Mouse (Mus musculus): ENCODE measurements at regions not wholly inside any gene's neighbourhood (a gene's known extent, or its start where the extent isn't known, plus 50 kb on each side); places are given as distances from the start of the nearest gene placed in this dataset.

GRCm38 (mm10) chr11:79843021-79843420 is 119.2 kb downstream of the Utp6 start:
- no peak overlapping the region for H3K4me2 ChIP-seq (replicated peaks; ENCODE audit: low read depth)

DNA sequence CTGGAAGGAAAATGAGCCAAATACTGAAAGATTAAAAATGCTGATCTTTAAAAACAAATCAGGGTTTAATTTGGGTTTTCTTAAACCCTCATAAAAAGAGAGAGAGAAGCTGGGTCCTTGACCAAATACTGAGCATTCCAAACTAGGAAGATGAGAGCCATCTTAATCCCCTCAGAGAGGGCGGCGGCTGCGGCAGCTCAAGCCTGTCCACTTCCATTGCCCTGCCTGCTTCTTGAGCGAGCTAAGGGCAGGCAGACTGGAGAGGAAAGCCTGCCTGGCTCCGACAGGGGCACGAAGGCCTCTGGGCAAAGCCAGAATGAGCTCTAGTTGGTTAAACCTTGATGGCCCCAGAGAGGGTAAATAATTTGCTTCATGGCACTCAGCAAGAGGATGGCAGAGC is 122.2 kb downstream of the Utp6 start:
- Histone ChIP-seq H3K4me1 (replicated peaks; ENCODE audit: control insufficient read depth, insufficient read depth, low read length) (no peaks in the 10 kb centered on the region), H3K27ac (ENCODE audit: low read depth, low read length) (no peak overlapping the region), H3K4me2 (replicated peaks; ENCODE audit: low read depth) (no peak overlapping the region), H3K4me3 (ENCODE audit: low read depth, low read length) (no peak overlapping the region), H3K36me3 (ENCODE audit: control insufficient read depth, insufficient read depth) (no peaks in the 10 kb centered on the region), H3K27me3 (replicated peaks; ENCODE audit: control insufficient read depth, insufficient read depth, low read length) (no peaks in the 10 kb centered on the region), H3K9me3 (ENCODE audit: control insufficient read depth) (no peaks in the 10 kb centered on the region), H3K9ac (ENCODE audit: low read depth, low read length) (no peak overlapping the region)
- no peak for TF ChIP-seq CTCF (IDR thresholded peaks at IDR 0.05; ENCODE audit: low read depth)
- WGBS: 65% methylated on average over 6 of the region's 6 CpGs
- no peak for ATAC-seq

More at GRCm38 (mm10) chr11:79843021-79843420, 119.2 kb downstream of the Utp6 start:
- no peaks in the 10 kb centered on the region for H3K27me3 ChIP-seq (replicated peaks; ENCODE audit: control insufficient read depth, insufficient read depth, low read length)
- H3K9ac ChIP-seq (ENCODE audit: low read depth, low read length): no peak overlapping the region
- no peaks in the 10 kb centered on the region for H3K4me1 ChIP-seq (replicated peaks; ENCODE audit: control insufficient read depth, insufficient read depth, low read length)
- TF ChIP-seq CTCF (IDR thresholded peaks at IDR 0.05; ENCODE audit: low read depth): no peak
- H3K9me3 ChIP-seq (ENCODE audit: control insufficient read depth): no peaks in the 10 kb centered on the region
- ATAC-seq: no peak
- no peaks in the 10 kb centered on the region for H3K36me3 ChIP-seq (ENCODE audit: control insufficient read depth, insufficient read depth)
- no peak overlapping the region for H3K4me3 ChIP-seq (ENCODE audit: low read depth, low read length)
- 45% methylated on average over 3 of the region's 3 CpGs for WGBS
- no peak overlapping the region for H3K27ac ChIP-seq (ENCODE audit: low read depth, low read length)

- no peak for TF ChIP-seq CTCF (IDR thresholded peaks at IDR 0.05; ENCODE audit: low read depth)
- no peak overlapping the region for H3K4me2 ChIP-seq (replicated peaks; ENCODE audit: low read depth)
- no peak overlapping the region for H3K9ac ChIP-seq (ENCODE audit: low read depth, low read length)
- WGBS: 53% methylated on average over 4 of the region's 4 CpGs
- H3K27me3 ChIP-seq (replicated peaks; ENCODE audit: control insufficient read depth, insufficient read depth, low read length): no peaks in the 10 kb centered on the region
- no peaks in the 10 kb centered on the region for H3K4me1 ChIP-seq (replicated peaks; ENCODE audit: control insufficient read depth, insufficient read depth, low read length)
- H3K27ac ChIP-seq (ENCODE audit: low read depth, low read length): no peak overlapping the region
- H3K4me3 ChIP-seq (ENCODE audit: low read depth, low read length): no peak overlapping the region
- no peak for ATAC-seq
- H3K36me3 ChIP-seq (ENCODE audit: control insufficient read depth, insufficient read depth): no peaks in the 10 kb centered on the region
- no peaks in the 10 kb centered on the region for H3K9me3 ChIP-seq (ENCODE audit: control insufficient read depth)
Observed at GRCm38 (mm10) chr11:79838051-79838450, 124.1 kb downstream of the Utp6 start.

DNA sequence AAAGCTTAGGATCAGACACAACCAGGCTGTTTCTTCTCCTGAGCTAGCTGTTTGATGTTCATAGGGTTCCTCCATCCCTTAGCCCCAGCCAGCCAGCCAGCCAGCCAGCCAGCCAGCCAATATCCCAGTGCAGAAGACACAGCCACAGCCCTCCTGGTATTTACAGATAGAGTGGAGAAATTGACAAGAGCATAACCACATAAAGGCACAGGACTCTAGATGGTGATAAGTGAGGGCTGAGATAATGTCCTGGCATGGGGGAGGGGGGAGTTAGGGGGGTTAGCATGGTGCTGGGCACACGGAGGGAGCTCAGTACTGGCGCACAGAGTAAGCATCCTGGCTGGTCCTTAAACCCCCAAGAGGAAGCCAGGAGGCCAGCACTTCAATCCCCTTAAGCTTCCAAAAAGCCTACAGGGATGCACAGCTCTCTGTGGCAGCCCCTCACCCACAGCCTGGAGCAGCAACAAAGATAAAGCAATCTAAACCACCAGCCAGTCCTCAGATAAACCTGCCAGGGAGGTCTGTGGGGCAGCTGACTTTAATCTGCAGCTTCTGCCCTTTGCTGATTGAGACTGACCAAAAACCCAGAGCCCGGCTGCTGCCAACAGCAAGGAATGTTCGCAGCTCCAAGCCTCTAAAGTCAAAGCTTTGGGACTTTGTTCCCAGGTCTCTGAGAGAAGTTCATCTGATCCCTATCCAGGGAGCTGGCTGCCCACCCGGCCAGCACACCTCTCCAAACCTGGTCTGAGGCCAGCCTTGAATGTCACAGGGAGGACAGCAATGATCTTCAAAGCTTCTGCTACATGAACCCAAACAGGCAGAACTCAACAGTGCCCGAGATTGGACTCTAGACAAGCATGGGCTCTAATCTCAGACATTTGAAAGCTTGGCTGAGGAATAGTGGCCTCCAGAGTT is 124.9 kb downstream of the Utp6 start:
- Histone ChIP-seq H3K9me3 (ENCODE audit: control insufficient read depth) (no peaks in the 10 kb centered on the region), H3K27me3 (replicated peaks; ENCODE audit: control insufficient read depth, insufficient read depth, low read length) (no peaks in the 10 kb centered on the region), H3K36me3 (ENCODE audit: control insufficient read depth, insufficient read depth) (no peaks in the 10 kb centered on the region), H3K4me2 (replicated peaks; ENCODE audit: low read depth) (no peak overlapping the region), H3K9ac (ENCODE audit: low read depth, low read length) (no peak overlapping the region), H3K4me1 (replicated peaks; ENCODE audit: control insufficient read depth, insufficient read depth, low read length) (no peaks in the 10 kb centered on the region), H3K27ac (ENCODE audit: low read depth, low read length) (no peak overlapping the region), H3K4me3 (ENCODE audit: low read depth, low read length) (no peak overlapping the region)
- no peak for TF ChIP-seq CTCF (IDR thresholded peaks at IDR 0.05; ENCODE audit: low read depth)
- WGBS: 54% methylated on average over 6 of the region's 6 CpGs
- ATAC-seq: no peak

- Histone ChIP-seq H3K27ac (ENCODE audit: low read depth, low read length) (no peak overlapping the region), H3K9ac (ENCODE audit: low read depth, low read length) (no peak overlapping the region), H3K36me3 (ENCODE audit: control insufficient read depth, insufficient read depth) (no peaks in the 10 kb centered on the region), H3K27me3 (replicated peaks; ENCODE audit: control insufficient read depth, insufficient read depth, low read length) (no peaks in the 10 kb centered on the region), H3K4me1 (replicated peaks; ENCODE audit: control insufficient read depth, insufficient read depth, low read length) (no peaks in the 10 kb centered on the region), H3K4me2 (replicated peaks; ENCODE audit: low read depth) (no peak overlapping the region), H3K9me3 (ENCODE audit: control insufficient read depth) (no peaks in the 10 kb centered on the region), H3K4me3 (ENCODE audit: low read depth, low read length) (no peak overlapping the region)
- 88% methylated on average over 7 of the region's 7 CpGs for WGBS
- no peak for ATAC-seq
- TF ChIP-seq CTCF (IDR thresholded peaks at IDR 0.05; ENCODE audit: low read depth): no peak
Observed at GRCm38 (mm10) chr11:79835873-79836272, 126.3 kb downstream of the Utp6 start.

- Histone ChIP-seq H3K9ac (ENCODE audit: low read depth, low read length) (no peak overlapping the region), H3K4me2 (replicated peaks; ENCODE audit: low read depth) (no peak overlapping the region), H3K36me3 (ENCODE audit: control insufficient read depth, insufficient read depth) (no peaks in the 10 kb centered on the region), H3K4me1 (replicated peaks; ENCODE audit: control insufficient read depth, insufficient read depth, low read length) (no peaks in the 10 kb centered on the region), H3K4me3 (ENCODE audit: low read depth, low read length) (no peak overlapping the region), H3K27me3 (replicated peaks; ENCODE audit: control insufficient read depth, insufficient read depth, low read length) (no peaks in the 10 kb centered on the region), H3K9me3 (ENCODE audit: control insufficient read depth) (no peaks in the 10 kb centered on the region), H3K27ac (ENCODE audit: low read depth, low read length) (no peak overlapping the region)
- TF ChIP-seq CTCF (IDR thresholded peaks at IDR 0.05; ENCODE audit: low read depth): no peak
- 78% methylated on average over 2 of the region's 2 CpGs for WGBS
- no peak for ATAC-seq
Observed at GRCm38 (mm10) chr11:79833817-79834216, 128.4 kb downstream of the Utp6 start.
